Mouse (Mus musculus) brain, embryonic 14.5 days (tissue): ENCODE data around the gene Mef2a.

Experiments
- CTCF ChIP-seq: fragments of 200-500 bp; IDR thresholded peaks from 2 replicates; pipeline ENCODE4 v1.5.1; 2012; ENCODE audit warnings: inconsistent platforms, mild to moderate bottlenecking, moderate library complexity, borderline replicate concordance; ENCODE audit not compliant: insufficient read depth, insufficient read length; ENCODE audit errors: extremely low read depth
- POLR2A ChIP-seq: fragments of 200-500 bp; IDR thresholded peaks from 2 replicates; pipeline ENCODE4 v1.6.1; 2012; ENCODE audit warnings: mild to moderate bottlenecking, inconsistent platforms, borderline replicate concordance; ENCODE audit not compliant: poor library complexity, insufficient read depth, insufficient read length, severe bottlenecking; ENCODE audit errors: extremely low read depth

- TF ChIP-seq POLR2A (no peak), CTCF (no peak)
Observed at GRCm38 (mm10) chr7:67207701-67208100, 165.0 kb downstream of the Mef2a start.
